Mouse (Mus musculus): Measurements from ENCODE around the gene Xylt1. TPM values are rescaled to one million over a fixed set of nuclear protein-coding genes. Genes with fewer than 3 reads are reported as not detected.
A peak's percentile ranks its signal among the peaks of the same experiment; 100 is the strongest.

The Xylt1 gene
- total RNA-seq, 2 experiments from 2014 or later = 43.5 to 43.9 TPM

DNA sequence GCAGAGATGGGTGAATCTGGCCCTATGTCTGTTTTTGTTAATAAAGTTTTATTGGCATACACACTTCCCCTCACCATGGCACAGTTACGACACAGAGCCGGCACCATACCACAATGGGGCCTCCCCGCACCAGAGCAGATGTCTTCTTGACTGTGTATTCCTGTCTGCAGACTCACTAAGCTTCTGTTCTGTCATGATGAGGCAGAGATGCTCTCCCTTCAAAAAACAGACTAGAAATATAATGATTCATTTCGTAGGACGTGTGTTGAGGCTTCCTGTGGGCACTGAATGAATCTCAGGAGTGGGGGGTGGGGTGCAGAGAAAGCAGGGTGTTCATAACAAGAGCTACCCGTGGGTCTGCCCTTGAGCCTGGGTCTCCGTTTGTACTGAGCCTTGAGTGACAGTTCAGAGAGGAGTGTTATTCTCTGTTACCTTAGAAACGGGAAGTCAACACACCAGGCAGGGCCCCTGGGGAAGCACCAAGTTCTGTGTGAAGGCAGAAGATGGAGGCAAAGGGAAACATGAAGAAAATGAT is 48.0 kb downstream of the Xylt1 start:
- TF ChIP-seq CTCF (conservative IDR thresholded peaks at IDR 0.05) = no peak
- peak in 1 of 2 experiments; percentile 36 for DNase-seq (ENCODE audit: low spot score in 2 of 2)
- Histone ChIP-seq H3K4me3 (no peak overlapping the region), H3K27ac (0 out of 2 replicates have a peak overlapping the region, but pooled peaks have one; percentile 2)

DNA sequence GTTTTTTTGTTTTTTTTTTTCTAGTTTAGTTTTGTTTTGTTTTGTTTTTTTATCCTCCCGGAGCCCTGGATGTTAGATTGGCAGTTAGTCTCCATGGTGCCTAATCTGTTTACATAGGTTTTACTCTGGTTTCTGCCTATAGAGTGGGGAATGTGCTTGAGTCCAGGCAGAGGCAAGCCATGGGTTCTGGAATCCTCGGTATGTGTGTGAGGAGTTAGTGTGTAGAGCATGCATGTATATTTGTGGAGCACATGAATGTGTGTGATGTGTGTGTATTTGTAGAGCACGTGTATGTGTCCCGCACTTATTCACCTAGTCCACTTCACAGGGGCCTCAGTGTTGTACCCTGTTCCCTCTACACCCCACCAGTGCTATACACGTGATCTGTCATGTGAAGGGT is 48.7 kb downstream of the Xylt1 start:
- Histone ChIP-seq H3K4me3 (no peak overlapping the region), H3K27ac (no peak overlapping the region)
- no peak for DNase-seq (ENCODE audit: low spot score in 2 of 2)
- no peak for TF ChIP-seq CTCF (conservative IDR thresholded peaks at IDR 0.05)

- Histone ChIP-seq H3K4me3 (no peak overlapping the region), H3K27ac (peak overlapping the region; percentile 28; the same call in 1 of the 2 replicates)
- DNase-seq (ENCODE audit: low spot score in 2 of 2) = no peak
- TF ChIP-seq CTCF (conservative IDR thresholded peaks at IDR 0.05) = no peak
These were observed 49.1 kb downstream of the Xylt1 start for GRCm38 (mm10) chr7:117429895-117430294.

GRCm38 (mm10) chr7:117430361-117430935 is 49.7 kb downstream of the Xylt1 start:
- DNase-seq (ENCODE audit: low spot score in 2 of 2) = no peak
- no peak overlapping the region for H3K4me3 ChIP-seq
- H3K27ac ChIP-seq = peak overlapping the region; percentile 28; the same call in 1 of the 2 replicates
- TF ChIP-seq CTCF (conservative IDR thresholded peaks at IDR 0.05) = peak; percentile 19

- peak in 1 of 2 experiments; percentile 24 for DNase-seq (ENCODE audit: low spot score in 2 of 2)
- H3K4me3 ChIP-seq = no peak overlapping the region
- no peak for TF ChIP-seq CTCF (conservative IDR thresholded peaks at IDR 0.05)
- H3K27ac ChIP-seq = peak overlapping the region; percentile 43
These were observed 52.9 kb downstream of the Xylt1 start for GRCm38 (mm10) chr7:117433641-117434040.

DNA sequence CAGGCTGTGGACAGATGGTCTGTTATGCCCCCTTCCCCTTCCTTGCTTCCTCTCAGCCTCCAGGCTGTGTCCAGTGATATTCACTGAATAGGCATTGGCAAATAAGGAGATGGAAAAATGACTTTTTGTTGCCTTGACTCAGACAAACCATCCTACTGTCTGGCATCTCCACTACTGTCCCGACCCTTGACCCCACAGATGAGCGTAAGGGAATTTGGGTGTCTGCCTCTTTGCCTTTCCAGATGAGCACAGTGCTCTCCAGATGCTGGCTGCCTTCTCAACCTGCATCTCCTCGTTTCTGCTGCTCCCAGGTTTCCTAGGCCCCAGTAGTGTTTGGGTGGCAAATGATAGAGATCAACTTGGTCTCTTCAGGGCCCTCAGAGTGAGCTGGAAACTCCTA is 54.3 kb downstream of the Xylt1 start:
- no peak for DNase-seq (ENCODE audit: low spot score in 2 of 2)
- TF ChIP-seq CTCF (conservative IDR thresholded peaks at IDR 0.05) = no peak
- H3K27ac ChIP-seq = peak overlapping the region; percentile 91
- no peak overlapping the region for H3K4me3 ChIP-seq

DNA sequence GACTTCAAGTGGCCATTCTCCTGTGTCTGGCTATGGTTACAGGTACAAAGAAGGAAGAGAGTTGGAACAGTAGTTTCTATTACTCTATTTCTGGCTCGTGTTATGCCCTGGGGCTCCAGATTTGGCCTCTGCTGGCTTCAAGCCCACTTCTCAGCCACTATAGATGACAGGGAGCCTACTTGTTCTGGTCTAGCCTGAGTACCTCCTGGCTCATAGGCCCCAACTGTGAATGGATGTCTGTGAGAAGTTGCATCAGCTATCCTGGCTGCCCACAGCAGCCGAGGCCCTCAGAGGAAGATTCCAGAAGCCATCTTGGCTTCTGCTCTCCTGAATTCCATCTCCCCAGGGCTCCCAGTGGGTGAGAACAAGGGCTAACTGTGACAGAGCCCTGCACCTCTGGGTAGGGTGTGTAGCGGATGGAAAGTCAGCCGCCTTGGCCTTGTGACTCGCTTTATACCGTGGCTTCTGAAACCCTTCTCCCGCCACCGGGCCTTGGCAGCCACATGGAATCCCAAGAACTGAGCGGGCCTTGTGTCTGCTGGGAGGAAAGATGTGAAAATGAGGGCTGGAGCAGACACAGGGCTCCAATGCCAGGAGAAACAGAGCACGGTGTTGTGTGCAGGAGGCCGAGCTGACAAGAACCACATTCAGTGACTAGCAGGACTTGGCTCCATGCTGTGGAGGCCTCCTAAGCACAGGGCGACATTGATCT is 55.1 kb downstream of the Xylt1 start:
- H3K4me3 ChIP-seq = no peak overlapping the region
- DNase-seq (ENCODE audit: low spot score in 2 of 2) = peak; percentile 54 to 82
- H3K27ac ChIP-seq = peak overlapping the region; percentile 91
- TF ChIP-seq CTCF (conservative IDR thresholded peaks at IDR 0.05) = no peak

GRCm38 (mm10) chr7:117436892-117437291 is 56.1 kb downstream of the Xylt1 start:
- DNase-seq (ENCODE audit: low spot score in 2 of 2) = peak; percentile 40 to 49
- Histone ChIP-seq H3K27ac (peak overlapping the region; percentile 91), H3K4me3 (no peak overlapping the region)
- TF ChIP-seq CTCF (conservative IDR thresholded peaks at IDR 0.05) = no peak

- Histone ChIP-seq H3K4me3 (no peak overlapping the region), H3K27ac (peak overlapping the region; percentile 72)
- peak; percentile 45 to 74 for DNase-seq (ENCODE audit: low spot score in 2 of 2)
- no peak for TF ChIP-seq CTCF (conservative IDR thresholded peaks at IDR 0.05)
These were observed 60.2 kb downstream of the Xylt1 start for GRCm38 (mm10) chr7:117440994-117441393.

- TF ChIP-seq CTCF (conservative IDR thresholded peaks at IDR 0.05) = no peak
- Histone ChIP-seq H3K4me3 (no peak overlapping the region), H3K27ac (peak overlapping the region; percentile 24; the same call in 1 of the 2 replicates)
- no peak for DNase-seq (ENCODE audit: low spot score in 2 of 2)
These were observed 61.9 kb downstream of the Xylt1 start for GRCm38 (mm10) chr7:117442639-117443038.

GRCm38 (mm10) chr7:117443215-117443614 is 62.4 kb downstream of the Xylt1 start:
- Histone ChIP-seq H3K4me3 (no peak overlapping the region), H3K27ac (0 out of 2 replicates have a peak overlapping the region, but pooled peaks have one; percentile 14)
- no peak for TF ChIP-seq CTCF (conservative IDR thresholded peaks at IDR 0.05)
- DNase-seq (ENCODE audit: low spot score in 2 of 2) = no peak

GRCm38 (mm10) chr7:117445471-117445870 is 64.7 kb downstream of the Xylt1 start:
- no peak for TF ChIP-seq CTCF (conservative IDR thresholded peaks at IDR 0.05)
- Histone ChIP-seq H3K27ac (no peak overlapping the region), H3K4me3 (no peak overlapping the region)
- DNase-seq (ENCODE audit: low spot score in 2 of 2) = no peak

- Histone ChIP-seq H3K4me3 (no peak overlapping the region), H3K27ac (no peak overlapping the region)
- no peak for DNase-seq (ENCODE audit: low spot score in 2 of 2)
- no peak for TF ChIP-seq CTCF (conservative IDR thresholded peaks at IDR 0.05)
These were observed 68.8 kb downstream of the Xylt1 start for GRCm38 (mm10) chr7:117449605-117450004.

Measured in layer of hippocampus, adult 2 months (tissue).